ENCODE assay signal across 21 mouse cellular contexts in genomic region chr1:21324633-21325032, GRCm38 (mm10). TPM values are rescaled to one million over a fixed set of nuclear protein-coding genes. Genes with fewer than 3 reads are reported as not detected.
"Had no signal": no experiment of that assay in that cellular context is flagged by ENCODE, and none has a peak within 500 bp of the region (broad histone marks: within the 10 kb centered on the region; RNA-seq: fewer than 3 reads in every experiment).

No protein-coding gene starts in this region.

- H3K4me2 ChIP-seq: liver, embryonic 12.5 days; lung, embryonic 15.5 days; midbrain, embryonic 13.5 days had no signal

- H3K9ac ChIP-seq: liver, embryonic 12.5 days; lung, embryonic 15.5 days; midbrain, embryonic 13.5 days had no signal

- H3K27me3 ChIP-seq: liver, embryonic 12.5 days; lung, embryonic 15.5 days; midbrain, embryonic 13.5 days had no signal

- H3K4me1 ChIP-seq: limb, embryonic 10.5 days; lung, embryonic 15.5 days had no signal

- H3K9me3 ChIP-seq: limb, embryonic 10.5 days; lung, embryonic 15.5 days; midbrain, embryonic 13.5 days had no signal

- H3K27ac ChIP-seq: kidney, postnatal 0 days; layer of hippocampus, adult 2 months; left cerebral cortex, adult 2 months; limb, embryonic 10.5 days; liver, embryonic 12.5 days; lung, embryonic 15.5 days; macrophage; midbrain, embryonic 13.5 days; stomach, postnatal 0 days had no signal

- H3K36me3 ChIP-seq: limb, embryonic 10.5 days; liver, embryonic 12.5 days; lung, embryonic 15.5 days; midbrain, embryonic 13.5 days had no signal

- ATAC-seq: liver, embryonic 12.5 days had no signal

- DNase-seq: kidney, postnatal 4 days; lung, postnatal 14 days; right cerebral cortex, adult 18-20 months; right cerebral cortex, postnatal 25 days; thymus, postnatal 4 days had no signal

- H3K4me3 ChIP-seq: layer of hippocampus, adult 2 months; left cerebral cortex, adult 2 months; limb, embryonic 10.5 days; liver, embryonic 12.5 days; lung, embryonic 15.5 days; midbrain, embryonic 13.5 days had no signal

RNA-seq across cellular contexts. Expression of gene Khdc1a, which starts 24.8 kb away (rescaled TPM):
- total RNA-seq: layer of hippocampus, adult 2 months; layer of hippocampus, postnatal 14 days; left cerebral cortex, adult 2 months; left cerebral cortex, postnatal 14 days; midbrain, postnatal 0 days had no signal
- polyA plus RNA-seq: intestine, embryonic 16.5 days; kidney, postnatal 0 days; limb, embryonic 10.5 days; limb, embryonic 14.5 days; liver, embryonic 12.5 days; liver, embryonic 16.5 days; macrophage; midbrain, embryonic 13.5 days; midbrain, postnatal 0 days; neural tube, embryonic 14.5 days had no signal

RNA-seq across cellular contexts. Expression of gene Khdc1c, which starts 43.5 kb away (rescaled TPM):
- total RNA-seq: layer of hippocampus, adult 2 months; layer of hippocampus, postnatal 14 days; left cerebral cortex, adult 2 months; left cerebral cortex, postnatal 14 days; midbrain, postnatal 0 days had no signal
- polyA plus RNA-seq: intestine, embryonic 16.5 days; kidney, postnatal 0 days; limb, embryonic 10.5 days; limb, embryonic 14.5 days; liver, embryonic 12.5 days; liver, embryonic 16.5 days; lung, embryonic 15.5 days; macrophage; midbrain, embryonic 13.5 days; midbrain, postnatal 0 days; neural tube, embryonic 14.5 days; stomach, postnatal 0 days had no signal

RNA-seq across cellular contexts. Expression of gene Khdc1b, which starts 58.7 kb away (rescaled TPM):
- total RNA-seq: layer of hippocampus, adult 2 months; layer of hippocampus, postnatal 14 days; left cerebral cortex, adult 2 months; left cerebral cortex, postnatal 14 days; midbrain, postnatal 0 days had no signal
- polyA plus RNA-seq: limb, embryonic 10.5 days; liver, embryonic 12.5 days; liver, embryonic 16.5 days; macrophage had no signal
